Mouse (Mus musculus) heart, postnatal 4 days (tissue): ENCODE data around the gene Lmln. TPM values are rescaled to one million over a fixed set of nuclear protein-coding genes. Genes with fewer than 3 reads are reported as not detected.
"Not testable (repeated sequence)": the region's sequence is repeated elsewhere in the genome, so short reads cannot be mapped to it uniquely, and the experiment has no call there.

Source experiments
- DNase-seq: peaks from one replicate; pipeline ENCODE4 v3.0.0; 2021
- total RNA-seq, 2 experiments: library from RNA; stranded (reverse); gene quantifications; 2 replicates each; pipeline ENCODE4 v1.2.3; 2021

The Lmln gene
- total RNA-seq, 2 experiments from 2014 or later, result 4.1 to 4.8 TPM

GRCm38 (mm10) chr16:33058033-33058432, 4.3 kb upstream of the Lmln start:
- no peak for DNase-seq

GRCm38 (mm10) chr16:33058656-33059055, 3.7 kb upstream of the Lmln start:
- DNase-seq, result not testable (repeated sequence)

- no peak for DNase-seq
These were observed 2.9 kb upstream of the Lmln start for GRCm38 (mm10) chr16:33059471-33059870.

GRCm38 (mm10) chr16:33060926-33061325, 1.4 kb upstream of the Lmln start:
- DNase-seq, result no peak

- DNase-seq, result no peak
These were observed 921 bp upstream of the Lmln start for GRCm38 (mm10) chr16:33061400-33061799.

- no peak for DNase-seq
These were observed 386 bp downstream of the Lmln start for GRCm38 (mm10) chr16:33062682-33063131.

GRCm38 (mm10) chr16:33063267-33063666, 946 bp downstream of the Lmln start:
- DNase-seq, result no peak

- no peak for DNase-seq
These were observed 2.3 kb downstream of the Lmln start for GRCm38 (mm10) chr16:33064636-33065035.

GRCm38 (mm10) chr16:33070928-33071327, 8.6 kb downstream of the Lmln start:
- DNase-seq, result no peak

GRCm38 (mm10) chr16:33072871-33073557, 10.7 kb downstream of the Lmln start:
- DNase-seq, result no peak

- no peak for DNase-seq
These were observed 12.6 kb downstream of the Lmln start for GRCm38 (mm10) chr16:33074967-33075366.

GRCm38 (mm10) chr16:33076078-33076477, 13.8 kb downstream of the Lmln start:
- DNase-seq, result no peak

GRCm38 (mm10) chr16:33077069-33077627, 14.8 kb downstream of the Lmln start:
- DNase-seq, result no peak

GRCm38 (mm10) chr16:33080063-33080462, 17.7 kb downstream of the Lmln start:
- no peak for DNase-seq

GRCm38 (mm10) chr16:33082951-33083350, 20.6 kb downstream of the Lmln start:
- no peak for DNase-seq

GRCm38 (mm10) chr16:33083996-33084395, 21.7 kb downstream of the Lmln start:
- DNase-seq, result no peak

GRCm38 (mm10) chr16:33085666-33086065, 23.3 kb downstream of the Lmln start:
- DNase-seq, result no peak

- no peak for DNase-seq
These were observed 51.4 kb downstream of the Lmln start for GRCm38 (mm10) chr16:33113726-33114125.

GRCm38 (mm10) chr16:33123373-33123772, 61.1 kb downstream of the Lmln start:
- DNase-seq, result no peak

GRCm38 (mm10) chr16:33123938-33124820, 61.9 kb downstream of the Lmln start:
- DNase-seq, result peak; percentile 64

- DNase-seq, result no peak
These were observed 64.7 kb downstream of the Lmln start for GRCm38 (mm10) chr16:33127052-33127451.

- peak; percentile 39 for DNase-seq
These were observed 68.4 kb downstream of the Lmln start for GRCm38 (mm10) chr16:33130731-33131130.

- no peak for DNase-seq
These were observed 70.9 kb downstream of the Lmln start for GRCm38 (mm10) chr16:33133186-33133585.
